Mouse (Mus musculus) kidney, embryonic 16.5 days (tissue): ENCODE results near the gene Rgp1. TPM values are rescaled to one million over a fixed set of nuclear protein-coding genes. Genes with fewer than 3 reads are reported as not detected.

Source experiments
- ATAC-seq: fragments of 200-750 bp; cut with Nextera tagmentation; 2 replicates; pipeline ENCODE4 v1.8.0; 2017; ENCODE audit warnings: moderate TSS enrichment; ENCODE audit not compliant: low FRiP score, low TSS enrichment
- H3K27ac ChIP-seq: fragments of 300-500 bp; sonication (generic); 2 replicates; pipeline ENCODE4 v1.5.1; 2014; ENCODE audit warnings: low read length
- H3K27me3 ChIP-seq: fragments of 300-500 bp; sonication (generic); 2 replicates; pipeline ENCODE4 v1.6.1; 2014; ENCODE audit warnings: low read length, control low read depth, mixed read lengths; ENCODE audit not compliant: insufficient read depth
- H3K36me3 ChIP-seq: fragments of 300-500 bp; sonication (generic); 2 replicates; pipeline ENCODE4 v1.6.1; 2014; ENCODE audit warnings: low read length, control low read depth, mixed read lengths; ENCODE audit not compliant: insufficient read depth
- H3K4me1 ChIP-seq: fragments of 300-500 bp; sonication (generic); 2 replicates; pipeline ENCODE4 v1.6.1; 2014; ENCODE audit warnings: low read length, control low read depth, mixed read lengths; ENCODE audit not compliant: insufficient read depth
- H3K4me2 ChIP-seq: fragments of 300-500 bp; sonication (generic); replicated peaks from 2 replicates; pipeline ENCODE4 v1.6.1; 2014; ENCODE audit warnings: low read depth, low read length
- H3K4me3 ChIP-seq: fragments of 300-500 bp; sonication (generic); 2 replicates; pipeline ENCODE4 v1.5.1; 2014; ENCODE audit warnings: mild to moderate bottlenecking, low read length
- H3K9ac ChIP-seq: fragments of 300-500 bp; sonication (generic); replicated peaks from 2 replicates; pipeline ENCODE4 v1.6.1; 2014; ENCODE audit warnings: low read length
- H3K9me3 ChIP-seq: fragments of 300-500 bp; sonication (generic); 2 replicates; pipeline ENCODE4 v1.6.1; 2016; ENCODE audit warnings: low read length, control low read depth
- WGBS: fragments of 180-500 bp; shearing (Covaris S2); extraction: QIAGEN DNeasy Blood & Tissue Kit; methylation state at CpG from one replicate; pipeline ENCODE4 v1.1.7; 2014; 5-methylcytosine and 5-hydroxymethylcytosine counted together
- polyA plus RNA-seq: library from polyadenylated mRNA; unstranded; fragments of >200 nt; fragmentation: Nextera tagmentation; extraction: Ambion mirVana; gene quantifications from 2 replicates; pipeline ENCODE4 v1.2.1, GENCODE M21; 2015

Gene Rgp1
- polyA plus RNA-seq, 1 experiment from 2014 or later = 33.0 TPM

DNA sequence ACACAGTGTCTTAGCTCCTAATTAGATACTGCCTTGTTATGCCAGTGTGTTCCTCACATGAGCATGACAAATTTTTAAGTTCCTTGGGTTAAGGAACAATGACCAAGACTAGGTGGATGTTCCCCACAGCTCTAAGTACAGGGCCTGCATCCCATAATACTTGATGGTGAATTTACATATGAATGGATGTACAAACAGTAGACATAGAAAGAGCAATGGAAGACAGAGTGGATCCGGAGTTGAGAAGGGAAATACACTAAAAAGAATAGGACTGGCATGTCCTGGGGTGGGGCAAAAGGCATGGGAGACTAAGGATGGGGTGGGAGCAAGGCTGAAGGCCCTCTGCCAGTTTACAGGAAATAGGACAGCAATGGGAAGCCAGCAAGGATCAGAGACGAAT lies 3.2 kb upstream of the Rgp1 start:
- H3K27me3 ChIP-seq = no peaks in the 10 kb centered on the region
- no peak overlapping the region for H3K9ac ChIP-seq
- no peak overlapping the region for H3K4me2 ChIP-seq
- ATAC-seq = no peak
- H3K4me1 ChIP-seq = peaks cover 34% of the 10 kb centered on the region
- 69% methylated on average over 2 of the region's 2 CpGs for WGBS
- no peak overlapping the region for H3K4me3 ChIP-seq
- no peaks in the 10 kb centered on the region for H3K9me3 ChIP-seq
- peaks cover 28% of the 10 kb centered on the region for H3K36me3 ChIP-seq
- no peak overlapping the region for H3K27ac ChIP-seq

DNA sequence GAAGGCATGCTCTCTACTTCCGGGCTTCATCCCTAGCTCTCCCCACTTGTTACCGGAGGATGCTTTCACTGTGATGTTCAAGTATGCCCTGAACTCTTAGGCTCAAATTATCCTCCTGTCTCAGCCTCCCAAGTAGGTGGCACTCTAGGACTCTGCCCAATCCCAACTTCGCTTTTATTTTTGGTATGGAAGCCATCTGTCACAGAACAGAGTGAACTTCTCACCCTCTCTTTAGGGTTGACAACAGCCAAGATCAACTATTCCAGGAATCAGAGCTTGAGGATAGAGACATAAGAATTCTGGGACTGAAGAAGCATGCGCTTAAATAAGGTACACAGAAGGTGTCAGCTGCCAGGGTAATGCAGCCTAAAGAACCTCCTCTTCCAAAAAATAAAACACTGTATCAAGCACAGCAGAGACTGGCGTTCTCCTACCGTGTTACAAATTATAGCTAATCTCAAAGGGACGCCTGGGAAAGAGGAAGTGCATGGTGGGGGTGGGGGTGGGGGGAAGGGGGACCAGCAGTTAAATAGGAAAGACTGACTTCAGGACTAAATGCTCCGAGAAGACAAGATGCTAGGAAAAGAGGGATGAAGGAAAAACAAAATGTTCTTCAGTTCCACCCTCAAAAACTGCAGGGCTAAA lies 1.2 kb upstream of the Rgp1 start:
- no peak for ATAC-seq
- 40% methylated on average over 8 of the region's 8 CpGs for WGBS
- Histone ChIP-seq H3K9ac (peak overlapping the region; percentile 86), H3K27ac (no peak overlapping the region), H3K36me3 (peaks cover 29% of the 10 kb centered on the region), H3K4me3 (peak overlapping the region; percentile 92), H3K4me2 (peak overlapping the region; percentile 95), H3K9me3 (no peaks in the 10 kb centered on the region), H3K4me1 (peaks cover 34% of the 10 kb centered on the region), H3K27me3 (no peaks in the 10 kb centered on the region)

GRCm38 (mm10) chr4:43579256-43579655 lies 741 bp downstream of the Rgp1 start:
- Histone ChIP-seq H3K4me3 (peak overlapping the region; percentile 92), H3K9me3 (no peaks in the 10 kb centered on the region), H3K36me3 (peaks cover 33% of the 10 kb centered on the region), H3K27me3 (no peaks in the 10 kb centered on the region), H3K27ac (peak overlapping the region; percentile 93), H3K9ac (peak overlapping the region; percentile 86), H3K4me2 (peak overlapping the region; percentile 95), H3K4me1 (peaks cover 34% of the 10 kb centered on the region)
- no peak for ATAC-seq
- WGBS = 2% methylated on average over 10 of the region's 10 CpGs

GRCm38 (mm10) chr4:43579731-43580130 lies 1.2 kb downstream of the Rgp1 start:
- ATAC-seq = no peak
- 80% methylated on average over 6 of the region's 6 CpGs for WGBS
- H3K27ac ChIP-seq = no peak overlapping the region
- peak overlapping the region; percentile 95 for H3K4me2 ChIP-seq
- no peaks in the 10 kb centered on the region for H3K9me3 ChIP-seq
- no peaks in the 10 kb centered on the region for H3K27me3 ChIP-seq
- H3K4me1 ChIP-seq = peaks cover 39% of the 10 kb centered on the region
- H3K36me3 ChIP-seq = peaks cover 37% of the 10 kb centered on the region
- peak overlapping the region; percentile 86 for H3K9ac ChIP-seq
- H3K4me3 ChIP-seq = peak overlapping the region; percentile 92

- Histone ChIP-seq H3K27ac (no peak overlapping the region), H3K27me3 (no peaks in the 10 kb centered on the region), H3K4me1 (peaks cover 40% of the 10 kb centered on the region), H3K4me2 (no peak overlapping the region), H3K4me3 (no peak overlapping the region), H3K36me3 (peaks cover 37% of the 10 kb centered on the region), H3K9me3 (no peaks in the 10 kb centered on the region), H3K9ac (no peak overlapping the region)
- 91% methylated on average over 5 of the region's 5 CpGs for WGBS
- no peak for ATAC-seq
Observed at GRCm38 (mm10) chr4:43580721-43581120, 2.2 kb downstream of the Rgp1 start.

DNA sequence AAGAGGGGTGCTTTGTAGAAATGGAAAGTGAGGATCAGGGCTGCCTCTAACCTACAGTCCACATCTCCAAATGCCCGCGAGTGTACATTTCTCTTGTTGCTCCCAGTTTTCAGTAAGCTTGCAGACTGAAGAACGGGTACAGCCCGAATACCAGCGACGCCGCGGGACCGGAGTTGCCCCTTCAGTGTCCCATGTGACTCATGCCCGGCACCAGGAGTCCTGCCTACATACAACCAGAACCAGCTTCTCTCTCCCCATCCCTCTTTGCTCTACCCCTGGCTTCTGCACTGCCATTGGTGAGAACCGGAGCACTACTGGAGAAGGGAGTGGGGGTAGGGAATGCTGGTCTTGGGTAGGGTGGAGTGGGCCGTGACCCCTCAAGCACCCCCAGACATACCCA lies 2.9 kb downstream of the Rgp1 start:
- ATAC-seq = no peak
- Histone ChIP-seq H3K27me3 (no peaks in the 10 kb centered on the region), H3K4me1 (peaks cover 37% of the 10 kb centered on the region), H3K9me3 (no peaks in the 10 kb centered on the region), H3K27ac (no peak overlapping the region), H3K36me3 (peaks cover 37% of the 10 kb centered on the region), H3K4me2 (no peak overlapping the region), H3K4me3 (no peak overlapping the region), H3K9ac (no peak overlapping the region)
- 94% methylated on average over 12 of the region's 12 CpGs for WGBS

DNA sequence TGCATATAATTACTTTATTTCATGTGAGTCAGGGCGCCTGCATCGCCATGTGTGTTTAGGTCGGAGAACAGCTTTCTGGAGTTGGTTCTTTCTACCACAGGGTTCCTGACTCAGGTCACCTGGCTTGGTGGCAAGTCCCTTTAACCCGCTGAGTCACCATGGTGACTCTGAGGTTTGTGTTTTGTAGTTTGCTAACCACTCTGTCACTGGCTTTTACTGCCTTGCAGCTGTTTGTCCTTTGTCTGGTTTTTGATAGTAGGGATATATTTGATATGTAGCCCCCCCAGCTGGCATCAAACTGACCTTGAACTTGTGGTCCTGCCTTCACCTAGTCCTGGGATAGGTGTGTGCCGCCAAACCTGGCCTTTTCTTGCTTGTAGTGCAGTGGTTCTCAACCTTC lies 3.7 kb downstream of the Rgp1 start:
- no peak overlapping the region for H3K27ac ChIP-seq
- no peaks in the 10 kb centered on the region for H3K9me3 ChIP-seq
- no peak overlapping the region for H3K9ac ChIP-seq
- peaks cover 37% of the 10 kb centered on the region for H3K36me3 ChIP-seq
- H3K4me3 ChIP-seq = no peak overlapping the region
- peaks cover 28% of the 10 kb centered on the region for H3K4me1 ChIP-seq
- WGBS = 95% methylated on average over 5 of the region's 5 CpGs
- H3K4me2 ChIP-seq = no peak overlapping the region
- no peaks in the 10 kb centered on the region for H3K27me3 ChIP-seq
- no peak for ATAC-seq

GRCm38 (mm10) chr4:43583421-43583820 lies 4.9 kb downstream of the Rgp1 start:
- Histone ChIP-seq H3K9me3 (no peaks in the 10 kb centered on the region), H3K27ac (no peak overlapping the region), H3K4me1 (peaks cover 22% of the 10 kb centered on the region), H3K9ac (no peak overlapping the region), H3K4me3 (no peak overlapping the region), H3K27me3 (no peaks in the 10 kb centered on the region), H3K36me3 (peaks cover 37% of the 10 kb centered on the region), H3K4me2 (no peak overlapping the region)
- ATAC-seq = no peak
- 64% methylated on average over 7 of the region's 7 CpGs for WGBS

DNA sequence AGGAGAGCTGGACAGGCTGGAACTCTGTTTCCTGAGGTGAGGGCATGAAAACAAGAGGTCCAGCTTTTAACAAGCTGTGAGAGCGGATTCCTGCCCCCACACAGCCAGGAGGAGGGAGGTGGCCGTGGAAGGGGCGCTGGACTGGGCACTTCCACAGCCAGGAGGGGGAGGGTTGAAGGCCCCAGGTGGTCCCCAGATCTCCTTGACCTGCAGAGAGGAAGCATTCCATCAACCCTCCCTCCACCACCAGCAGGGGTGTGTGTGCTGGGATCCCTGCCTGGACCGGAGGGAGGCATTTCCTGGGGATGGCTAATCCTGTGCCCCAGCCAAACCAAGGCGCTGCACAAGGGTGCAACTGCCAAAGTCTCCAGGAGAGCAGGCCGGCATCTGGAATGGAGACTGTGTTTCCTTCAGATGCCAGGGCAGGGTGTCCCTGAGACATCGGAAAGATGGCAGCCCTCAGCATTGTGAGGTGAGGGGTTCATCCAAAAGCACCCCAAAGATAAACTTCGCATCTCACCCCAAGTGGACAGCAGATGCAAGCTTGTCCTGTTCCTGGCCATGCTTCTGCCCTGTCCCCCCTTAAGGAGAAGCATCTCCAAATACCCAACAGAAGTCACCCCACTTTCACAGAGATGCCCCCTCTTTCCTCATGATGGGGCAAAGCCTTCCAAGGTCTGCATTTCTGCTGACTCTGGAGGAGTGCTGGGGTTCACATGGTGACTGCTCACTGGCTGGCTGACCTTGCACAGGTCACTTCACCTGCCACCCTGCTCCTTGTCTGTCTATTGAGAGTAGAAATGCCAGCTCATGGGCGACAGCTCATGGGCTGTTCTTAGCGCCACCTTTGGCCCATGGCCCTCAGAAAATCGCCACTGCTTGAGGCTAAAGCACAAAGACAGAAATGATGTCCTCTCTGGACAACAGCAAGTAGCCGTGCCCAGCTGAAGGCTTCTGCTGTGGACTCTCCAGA lies 6.2 kb downstream of the Rgp1 start, which contains the start of gene Msmp:
Gene Msmp, minus strand, starts transcription at position 51 of the 973 bp plus-strand sequence.
- H3K36me3 ChIP-seq = peaks cover 37% of the 10 kb centered on the region
- ATAC-seq = no peak
- no peak within 1 kb of the TSS for H3K4me2 ChIP-seq
- H3K27ac ChIP-seq = no peak within 1 kb of the TSS
- 65% methylated on average over 12 of the region's 12 CpGs for WGBS
- H3K27me3 ChIP-seq = no peaks in the 10 kb centered on the region
- no peaks in the 10 kb centered on the region for H3K9me3 ChIP-seq
- H3K4me1 ChIP-seq = peaks cover 19% of the 10 kb centered on the region
- H3K4me3 ChIP-seq = no peak within 1 kb of the TSS
- no peak within 1 kb of the TSS for H3K9ac ChIP-seq

GRCm38 (mm10) chr4:43585682-43586081 lies 7.2 kb downstream of the Rgp1 start:
- H3K27ac ChIP-seq = no peak overlapping the region
- no peak for ATAC-seq
- no peaks in the 10 kb centered on the region for H3K9me3 ChIP-seq
- peaks cover 35% of the 10 kb centered on the region for H3K36me3 ChIP-seq
- no peak overlapping the region for H3K4me3 ChIP-seq
- 39% methylated on average over 10 of the region's 10 CpGs for WGBS
- no peaks in the 10 kb centered on the region for H3K27me3 ChIP-seq
- H3K4me2 ChIP-seq = no peak overlapping the region
- H3K9ac ChIP-seq = no peak overlapping the region
- peaks cover 16% of the 10 kb centered on the region for H3K4me1 ChIP-seq
